Mouse (Mus musculus): ENCODE data around the gene Bhlhe23. TPM values are rescaled to one million over a fixed set of nuclear protein-coding genes. Genes with fewer than 3 reads are reported as not detected.

The Bhlhe23 gene
- total RNA-seq, 2 experiments from 2014 or later: not detected

GRCm38 (mm10) chr2:180724585-180725413, 51.9 kb downstream of the Bhlhe23 start, which contains the start of gene Slc17a9:
Slc17a9 (plus strand) TSS chr2:180725263.
- DNase-seq: peak; percentile 27

Other genes with a start within 250 kb of the Bhlhe23 start
- gene Mrgbp, start 195.6 kb downstream of the Bhlhe23 start, total RNA-seq (2021): 10 to 100 TPM in 1 of 2 experiments, 1 to 10 TPM in 1; 7.5 to 10.4 TPM
- 10 to 100 TPM; 27.9 to 32.2 TPM for gene Ogfr, start 187.7 kb downstream of the Bhlhe23 start, total RNA-seq (2021)
- gene Col9a3, start 179.1 kb downstream of the Bhlhe23 start, total RNA-seq (2021): 1 to 10 TPM; 1.0 to 1.4 TPM
- gene Tcfl5, start 134.2 kb downstream of the Bhlhe23 start, total RNA-seq (2021): under 1 TPM; 0.28 to 0.41 TPM
- 10 to 100 TPM; 21.4 to 32.2 TPM for gene Dido1, start 66.9 kb downstream of the Bhlhe23 start, total RNA-seq (2021)
- 10 to 100 TPM; 50.4 to 51.6 TPM for gene Gid8, start 66.8 kb downstream of the Bhlhe23 start, total RNA-seq (2021)
- gene Slc17a9, start 51.6 kb downstream of the Bhlhe23 start, total RNA-seq (2021): 1 to 10 TPM in 1 of 2 experiments, under 1 TPM in 1; 0.52 to 1.8 TPM
- gene Ythdf1, start 144.0 kb upstream of the Bhlhe23 start, total RNA-seq (2021): 10 to 100 TPM; 34.3 to 38.9 TPM
- not detected for gene Birc7, start 152.1 kb upstream of the Bhlhe23 start, total RNA-seq (2021)
- 1 to 10 TPM; 1.4 to 2.2 TPM for gene Nkain4, start 177.8 kb upstream of the Bhlhe23 start, total RNA-seq (2021)
- 10 to 100 TPM; 37.9 to 54.0 TPM for gene Arfgap1, start 190.3 kb upstream of the Bhlhe23 start, total RNA-seq (2021)
- 1 to 10 TPM; 6.1 to 7.6 TPM for gene Col20a1, start 209.6 kb upstream of the Bhlhe23 start, total RNA-seq (2021)